In genomic region chr6:38252766-38253735, GRCm38 (mm10) we compare ENCODE assay signal across 8 mouse cellular contexts. TPM values are rescaled to one million over a fixed set of nuclear protein-coding genes. Genes with fewer than 3 reads are reported as not detected.
DNase-seq lines count a peak whose midpoint lies in the region; ATAC-seq and TF ChIP-seq lines count a peak whose summit lies in the region.

No protein-coding gene starts in this region.

- DNase-seq in lung, embryonic 14.5 days = peak; percentile 57
- DNase-seq in lung, adult 18-20 months = no peak
- DNase-seq in embryo, embryonic 10 days (ENCODE audit: low spot score) = peak; percentile 48
- DNase-seq in hindbrain, embryonic 14.5 days (ENCODE audit: low spot score) = peak; percentile 57
- DNase-seq in midbrain, embryonic 10.5 days (ENCODE audit: low spot score) = no peak
- no peak for DNase-seq in adrenal gland, postnatal 10 days
- DNase-seq in adrenal gland, adult 2 months = no peak
- DNase-seq in gastrocnemius, adult 8-10 months (ENCODE audit: low spot score in 2 of 2) = no peak

- peak overlapping the region; percentile 71 for H3K4me2 ChIP-seq in lung, embryonic 14.5 days
- peak overlapping the region; percentile 80 for H3K4me2 ChIP-seq in hindbrain, embryonic 14.5 days (replicated peaks)

- H3K27ac ChIP-seq in lung, embryonic 14.5 days (ENCODE audit: low read depth) = peak overlapping the region; percentile 54; the same call in 1 of the 2 replicates
- H3K27ac ChIP-seq in hindbrain, embryonic 14.5 days = peak overlapping the region; percentile 98
- peak overlapping the region; percentile 98 for H3K27ac ChIP-seq in midbrain, embryonic 10.5 days (replicated peaks)

- TF ChIP-seq CTCF in lung, embryonic 14.5 days (IDR thresholded peaks at IDR 0.05; ENCODE audit: low read depth) = no peak

- ATAC-seq in lung, embryonic 14.5 days (ENCODE audit: insufficient read depth) = no peak
- ATAC-seq in hindbrain, embryonic 14.5 days (ENCODE audit: low FRiP score) = no peak

- no peaks in the 10 kb centered on the region for H3K4me1 ChIP-seq in lung, embryonic 14.5 days (ENCODE audit: insufficient read depth)
- H3K4me1 ChIP-seq in hindbrain, embryonic 14.5 days (replicated peaks; ENCODE audit: control insufficient read depth, insufficient read depth, low read length) = peaks cover 33% of the 10 kb centered on the region
- H3K4me1 ChIP-seq in midbrain, embryonic 10.5 days = peaks cover 49% of the 10 kb centered on the region

- no peaks in the 10 kb centered on the region for H3K9me3 ChIP-seq in lung, embryonic 14.5 days (ENCODE audit: low read depth, low read length)
- no peaks in the 10 kb centered on the region for H3K9me3 ChIP-seq in hindbrain, embryonic 14.5 days (ENCODE audit: control insufficient read depth, low read length)
- H3K9me3 ChIP-seq in midbrain, embryonic 10.5 days (replicated peaks) = no peaks in the 10 kb centered on the region

- H3K36me3 ChIP-seq in lung, embryonic 14.5 days (ENCODE audit: insufficient read depth) = no peaks in the 10 kb centered on the region; the same call in 1 of the 2 replicates
- H3K36me3 ChIP-seq in hindbrain, embryonic 14.5 days (replicated peaks; ENCODE audit: control insufficient read depth, insufficient read depth) = no peaks in the 10 kb centered on the region
- no peaks in the 10 kb centered on the region for H3K36me3 ChIP-seq in midbrain, embryonic 10.5 days

- H3K4me3 ChIP-seq in lung, embryonic 14.5 days (ENCODE audit: low read depth, low read length) = peak overlapping the region; percentile 84
- H3K4me3 ChIP-seq in hindbrain, embryonic 14.5 days (replicated peaks; ENCODE audit: low read length) = peak overlapping the region; percentile 97
- peak overlapping the region; percentile 94 for H3K4me3 ChIP-seq in midbrain, embryonic 10.5 days

- no peaks in the 10 kb centered on the region for H3K27me3 ChIP-seq in lung, embryonic 14.5 days (ENCODE audit: insufficient read depth, low read length)
- no peaks in the 10 kb centered on the region for H3K27me3 ChIP-seq in hindbrain, embryonic 14.5 days (ENCODE audit: control insufficient read depth, insufficient read depth, low read length)
- H3K27me3 ChIP-seq in midbrain, embryonic 10.5 days (ENCODE audit: low read depth, poor library complexity, severe bottlenecking) = peaks cover 22% of the 10 kb centered on the region

- peak overlapping the region; percentile 88 for H3K9ac ChIP-seq in lung, embryonic 14.5 days
- peak overlapping the region; percentile 100 for H3K9ac ChIP-seq in hindbrain, embryonic 14.5 days

- 4% methylated on average over 19 of the region's 19 CpGs for WGBS in lung, embryonic 14.5 days
- 3% methylated on average over 19 of the region's 19 CpGs for WGBS in hindbrain, embryonic 14.5 days
- WGBS in midbrain, embryonic 10.5 days = 14% methylated on average over 19 of the region's 19 CpGs

RNA-seq across cellular contexts. Expression of gene D630045J12Rik, which starts 0.8 kb away (rescaled TPM):
- 5.9 and 6.2 TPM in 2 replicates for polyA plus RNA-seq in lung, embryonic 14.5 days (2014; fragmentation: Nextera tagmentation; extraction: Ambion mirVana)
- 18.8 and 19.0 TPM in 2 replicates for polyA plus RNA-seq in hindbrain, embryonic 14.5 days (2014; fragmentation: Nextera tagmentation; extraction: Ambion mirVana)
- polyA plus RNA-seq in midbrain, embryonic 10.5 days (2016; fragmentation: Nextera tagmentation; extraction: Ambion mirVana) = 5.6 and 7.2 TPM in 2 replicates
- 1 to 10 TPM; 4.1 to 5.1 TPM for total RNA-seq in adrenal gland, postnatal 10 days (2021)
- 1 to 10 TPM; 2.9 to 4.5 TPM for total RNA-seq in adrenal gland, adult 2 months (2021)
- 3.2 and 4.1 TPM in 2 replicates for polyA plus RNA-seq in adrenal gland, adult 2 months (2012; rRNA removed)
- under 1 TPM; 0.15 to 0.73 (median 0.24) TPM for total RNA-seq in gastrocnemius, adult 8-10 months (2022)

RNA-seq across cellular contexts. Expression of gene Zc3hav1l, which starts 46.0 kb away (rescaled TPM):
- polyA plus RNA-seq in lung, embryonic 14.5 days (2014; fragmentation: Nextera tagmentation; extraction: Ambion mirVana) = 14.2 and 14.4 TPM in 2 replicates
- 8.9 and 9.3 TPM in 2 replicates for polyA plus RNA-seq in hindbrain, embryonic 14.5 days (2014; fragmentation: Nextera tagmentation; extraction: Ambion mirVana)
- 12.9 and 13.6 TPM in 2 replicates for polyA plus RNA-seq in midbrain, embryonic 10.5 days (2016; fragmentation: Nextera tagmentation; extraction: Ambion mirVana)
- total RNA-seq in adrenal gland, postnatal 10 days (2021) = 1 to 10 TPM; 4.3 to 6.0 TPM
- 1 to 10 TPM; 2.2 to 3.1 TPM for total RNA-seq in adrenal gland, adult 2 months (2021)
- polyA plus RNA-seq in adrenal gland, adult 2 months (2012; rRNA removed) = 2.4 and 3.2 TPM in 2 replicates
- under 1 TPM; 0.16 to 0.45 (median 0.18) TPM for total RNA-seq in gastrocnemius, adult 8-10 months (2022)

Comparison
In these comparisons a context has a peak if more than half of its experiments do, and no peak if none do; other contexts are left out.
1. DNase-seq: peak in lung, embryonic 14.5 days (single experiment), embryo, embryonic 10 days (single experiment) and hindbrain, embryonic 14.5 days (single experiment); none in lung, adult 18-20 months (0 of 2), midbrain, embryonic 10.5 days (single experiment), adrenal gland, postnatal 10 days (single experiment), adrenal gland, adult 2 months (single experiment) and gastrocnemius, adult 8-10 months (0 of 2).
2. Peak in every context shown above with its lines, with median percentiles within 50 percentile points of each other: H3K27ac ChIP-seq and H3K4me3 ChIP-seq.